In genomic region chr5:25114110-25114509, GRCm38 (mm10) we compare ENCODE assay signal across 25 mouse cellular contexts. TPM values are rescaled to one million over a fixed set of nuclear protein-coding genes. Genes with fewer than 3 reads are reported as not detected.
DNase-seq lines count a peak whose midpoint lies in the region; ATAC-seq lines count a peak whose summit lies in the region.
"Had no signal": no experiment of that assay in that cellular context is flagged by ENCODE, and none has a peak within 500 bp of the region (broad histone marks: within the 10 kb centered on the region; RNA-seq: fewer than 3 reads in every experiment).

No protein-coding gene starts in this region.

- H3K4me1 ChIP-seq in liver, embryonic 11.5 days (replicated peaks; ENCODE audit: control insufficient read depth, insufficient read depth, low read length), result no peaks in the 10 kb centered on the region
- H3K4me1 ChIP-seq in liver, embryonic 12.5 days, result no peaks in the 10 kb centered on the region
- H3K4me1 ChIP-seq: embryonic facial prominence, embryonic 10.5 days; embryonic facial prominence, embryonic 12.5 days; forebrain, embryonic 12.5 days had no signal

- H3K27ac ChIP-seq in liver, embryonic 11.5 days (ENCODE audit: low read depth, low read length), result no peak overlapping the region
- H3K27ac ChIP-seq in liver, embryonic 12.5 days, result no peak overlapping the region
- H3K27ac ChIP-seq: embryonic facial prominence, embryonic 10.5 days; embryonic facial prominence, embryonic 12.5 days; forebrain, embryonic 12.5 days had no signal

- intact Hi-C loops in heart, postnatal 14 days (cut with DNase I), result no loop called here

- no peak overlapping the region for H3K4me3 ChIP-seq in liver, embryonic 11.5 days (ENCODE audit: low read depth, low read length)
- no peak overlapping the region for H3K4me3 ChIP-seq in liver, embryonic 12.5 days
- H3K4me3 ChIP-seq: embryonic facial prominence, embryonic 10.5 days; embryonic facial prominence, embryonic 12.5 days; forebrain, embryonic 12.5 days had no signal

- no peak overlapping the region for H3K9ac ChIP-seq in liver, embryonic 11.5 days (ENCODE audit: low read depth, low read length)
- no peak overlapping the region for H3K9ac ChIP-seq in liver, embryonic 12.5 days
- H3K9ac ChIP-seq: embryonic facial prominence, embryonic 12.5 days; forebrain, embryonic 12.5 days had no signal

- H3K27me3 ChIP-seq in liver, embryonic 11.5 days (replicated peaks; ENCODE audit: control insufficient read depth, insufficient read depth, low read length), result no peaks in the 10 kb centered on the region
- no peaks in the 10 kb centered on the region for H3K27me3 ChIP-seq in liver, embryonic 12.5 days (replicated peaks)
- H3K27me3 ChIP-seq: CH12.LX; embryonic facial prominence, embryonic 12.5 days; forebrain, embryonic 12.5 days; Patski had no signal

- peak; percentile 7 for DNase-seq in adrenal gland, postnatal 14 days
- DNase-seq in adrenal gland, postnatal 10 days, result no peak
- DNase-seq in heart, postnatal 4 days, result peak; percentile 4
- no peak for DNase-seq in heart, postnatal 14 days
- peak; percentile 23 for DNase-seq in liver, embryonic 11.5 days (ENCODE audit: low spot score)
- peak; percentile 53 for DNase-seq in adipocyte (ENCODE audit: low spot score)
- DNase-seq: adrenal gland, adult 2 months; adrenal gland, postnatal 25 days; B cell, adult 2 months; cerebellum, adult 11 months; cerebellum, adult 18-20 months; cerebellum, adult 8-10 months; cerebellum, adult 9-11 months; cerebellum, postnatal 14 days had no signal

- no peaks in the 10 kb centered on the region for H3K9me3 ChIP-seq in liver, embryonic 11.5 days (ENCODE audit: control insufficient read depth, low read length)
- H3K9me3 ChIP-seq in liver, embryonic 12.5 days (replicated peaks), result no peaks in the 10 kb centered on the region
- H3K9me3 ChIP-seq: embryonic facial prominence, embryonic 10.5 days; embryonic facial prominence, embryonic 12.5 days; forebrain, embryonic 12.5 days had no signal

- H3K36me3 ChIP-seq in liver, embryonic 11.5 days (ENCODE audit: control insufficient read depth, insufficient read depth, low read length), result no peaks in the 10 kb centered on the region
- H3K36me3 ChIP-seq in liver, embryonic 12.5 days, result no peaks in the 10 kb centered on the region
- H3K36me3 ChIP-seq: embryonic facial prominence, embryonic 10.5 days; embryonic facial prominence, embryonic 12.5 days; forebrain, embryonic 12.5 days; G1E had no signal

- no peak overlapping the region for H3K4me2 ChIP-seq in liver, embryonic 11.5 days
- H3K4me2 ChIP-seq in liver, embryonic 12.5 days, result no peak overlapping the region
- H3K4me2 ChIP-seq: embryonic facial prominence, embryonic 12.5 days; forebrain, embryonic 12.5 days had no signal

- no peak for ATAC-seq in liver, embryonic 11.5 days (replicated peaks; ENCODE audit: low FRiP score)
- ATAC-seq in liver, embryonic 12.5 days, result no peak
- ATAC-seq: activated CD4-positive, CD25-positive, alpha-beta regulatory T cell, adult 4 months; CD4-positive, CD25-positive, alpha-beta regulatory T cell, adult 4 months; forebrain, embryonic 14.5 days; forebrain, embryonic 16.5 days; Patski had no signal

RNA-seq across cellular contexts. Expression of gene Prkag2, which starts 13.7 kb away (rescaled TPM):
- total RNA-seq in adrenal gland, postnatal 14 days (2021), result 64.7 and 74.9 TPM in 2 replicates
- total RNA-seq in adrenal gland, postnatal 10 days (2021), result 100 to 1,000 TPM in 1 of 2 experiments, 10 to 100 TPM in 1; 76.5 to 129 TPM
- 100 to 1,000 TPM; 143 to 152 TPM for total RNA-seq in heart, postnatal 4 days (2021)
- 10 to 100 TPM; 41.9 to 43.5 TPM for total RNA-seq in heart, postnatal 14 days (2021)
- 12.8 and 15.8 TPM in 2 replicates for polyA plus RNA-seq in liver, embryonic 11.5 days (2014; fragmentation: Nextera tagmentation; extraction: Ambion mirVana)
- polyA plus RNA-seq in liver, embryonic 12.5 days (2016; fragmentation: Nextera tagmentation; extraction: Ambion mirVana), result 7.2 TPM in 2 replicates
- total RNA-seq: G1E had no signal
- polyA plus RNA-seq: G1E had no signal

Comparison
In these comparisons a context has a peak if more than half of its experiments do, and no peak if none do; other contexts are left out.
1. DNase-seq: peak in adrenal gland, postnatal 14 days (single experiment), heart, postnatal 4 days (single experiment), liver, embryonic 11.5 days (single experiment) and adipocyte (single experiment); none in adrenal gland, postnatal 10 days (single experiment) and heart, postnatal 14 days (0 of 2).